Mouse (Mus musculus): ENCODE data around the gene Lims1. TPM values are rescaled to one million over a fixed set of nuclear protein-coding genes. Genes with fewer than 3 reads are reported as not detected.

Gene Lims1
- polyA plus RNA-seq, 1 experiment = 11.4 TPM

DNA sequence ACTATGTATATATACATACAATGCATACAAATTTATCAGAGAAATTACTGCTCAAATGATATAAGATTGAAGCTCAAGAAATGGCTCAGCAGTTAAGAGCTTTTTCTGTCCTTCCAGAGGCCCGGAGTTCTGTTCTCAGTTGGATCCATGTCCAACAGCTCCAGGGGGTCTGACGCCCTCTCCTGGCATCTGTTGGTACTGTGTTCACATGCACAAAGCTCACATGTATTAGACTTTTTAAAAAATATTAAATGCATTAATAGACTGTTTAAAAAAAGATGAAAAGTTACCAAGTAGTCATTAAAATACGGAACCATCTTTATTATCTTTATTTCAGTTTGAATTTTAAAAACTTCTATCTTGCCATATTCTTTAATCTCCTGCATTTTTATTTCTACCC, 65.4 kb downstream of the Lims1 start:
- no peaks in the 10 kb centered on the region for H3K27me3 ChIP-seq (ENCODE audit: control insufficient read depth, insufficient read depth, low read length)
- 94% methylated on average over 3 of the region's 3 CpGs for WGBS
- no peak for DNase-seq (ENCODE audit: low read depth in 1 of 2, low spot score in 2 of 2)
- H3K27ac ChIP-seq (ENCODE audit: insufficient read depth, low read length) = no peak overlapping the region
- peaks cover 8% of the 10 kb centered on the region; the same call in 1 of the 2 replicates for H3K4me1 ChIP-seq (ENCODE audit: control insufficient read depth, insufficient read depth, insufficient read length)
- TF ChIP-seq POLR2A (IDR thresholded peaks at IDR 0.05; ENCODE audit: low read depth, low read length) = no peak
- TF ChIP-seq CTCF (IDR thresholded peaks at IDR 0.05; ENCODE audit: extremely low read depth, insufficient read depth, insufficient read length, insufficient replicate concordance) = peak; percentile 3; the same call in 1 of the 2 replicates
- no peak overlapping the region for H3K4me3 ChIP-seq (ENCODE audit: extremely low read depth, insufficient read depth, insufficient read length)
- H3K36me3 ChIP-seq (ENCODE audit: control insufficient read depth, insufficient read depth, low read length) = no peaks in the 10 kb centered on the region

DNA sequence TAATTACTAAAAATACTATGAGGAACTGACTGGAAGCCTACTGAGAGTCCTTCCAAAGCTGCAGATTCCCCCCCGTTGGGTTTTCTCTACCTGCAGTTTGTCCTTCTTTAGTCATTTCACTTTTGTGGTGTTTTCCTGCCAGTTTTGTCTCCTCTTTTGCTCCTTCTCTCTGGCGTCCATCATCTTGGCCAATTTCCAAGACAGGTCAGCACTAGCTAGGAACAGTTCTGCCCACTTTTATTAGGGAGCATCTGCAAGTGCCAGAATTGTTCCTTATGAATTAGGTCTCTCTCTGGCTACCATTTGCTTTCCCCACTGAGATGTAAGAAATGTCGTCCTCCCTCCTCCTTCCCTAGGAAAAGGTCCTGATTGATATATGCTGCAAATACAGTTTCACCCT, 65.9 kb downstream of the Lims1 start:
- TF ChIP-seq POLR2A (IDR thresholded peaks at IDR 0.05; ENCODE audit: low read depth, low read length) = no peak
- no peak for TF ChIP-seq CTCF (IDR thresholded peaks at IDR 0.05; ENCODE audit: extremely low read depth, insufficient read depth, insufficient read length, insufficient replicate concordance)
- 70% methylated on average over 3 of the region's 3 CpGs for WGBS
- Histone ChIP-seq H3K4me3 (ENCODE audit: extremely low read depth, insufficient read depth, insufficient read length) (no peak overlapping the region), H3K36me3 (ENCODE audit: control insufficient read depth, insufficient read depth, low read length) (no peaks in the 10 kb centered on the region), H3K27ac (ENCODE audit: insufficient read depth, low read length) (no peak overlapping the region), H3K4me1 (ENCODE audit: control insufficient read depth, insufficient read depth, insufficient read length) (peaks cover 7% of the 10 kb centered on the region; the same call in 1 of the 2 replicates), H3K27me3 (ENCODE audit: control insufficient read depth, insufficient read depth, low read length) (no peaks in the 10 kb centered on the region)
- no peak for DNase-seq (ENCODE audit: low read depth in 1 of 2, low spot score in 2 of 2)

DNA sequence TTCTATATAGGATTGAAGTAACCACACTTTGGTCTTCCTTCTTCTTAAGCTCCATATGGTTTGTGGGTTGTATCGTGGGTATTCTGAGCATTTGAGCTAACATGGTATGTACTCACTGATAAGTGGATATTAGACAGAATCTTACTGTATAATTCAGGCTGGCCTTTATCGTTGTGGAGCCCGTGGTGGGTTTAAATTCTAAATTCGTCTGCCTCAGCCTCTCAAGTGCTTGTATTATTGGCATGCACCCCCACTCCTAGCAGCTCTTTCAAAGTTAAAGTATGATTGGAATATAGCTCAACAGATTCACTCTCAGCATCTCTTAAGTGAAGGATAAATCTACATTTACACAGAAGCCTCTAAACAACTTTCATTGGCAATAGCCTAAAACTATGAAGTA, 69.2 kb downstream of the Lims1 start:
- Histone ChIP-seq H3K4me1 (ENCODE audit: control insufficient read depth, insufficient read depth, insufficient read length) (peaks cover 9% of the 10 kb centered on the region; the same call in 1 of the 2 replicates), H3K36me3 (ENCODE audit: control insufficient read depth, insufficient read depth, low read length) (0 out of 2 replicates have a peak, but pooled peaks cover 1% of the 10 kb centered on the region), H3K27me3 (ENCODE audit: control insufficient read depth, insufficient read depth, low read length) (no peaks in the 10 kb centered on the region), H3K4me3 (ENCODE audit: extremely low read depth, insufficient read depth, insufficient read length) (no peak overlapping the region), H3K27ac (ENCODE audit: insufficient read depth, low read length) (no peak overlapping the region)
- TF ChIP-seq POLR2A (IDR thresholded peaks at IDR 0.05; ENCODE audit: low read depth, low read length) (no peak), CTCF (IDR thresholded peaks at IDR 0.05; ENCODE audit: extremely low read depth, insufficient read depth, insufficient read length, insufficient replicate concordance) (no peak)
- DNase-seq (ENCODE audit: low read depth in 1 of 2, low spot score in 2 of 2) = no peak
- WGBS = 42% methylated on average over 4 of the region's 4 CpGs

DNA sequence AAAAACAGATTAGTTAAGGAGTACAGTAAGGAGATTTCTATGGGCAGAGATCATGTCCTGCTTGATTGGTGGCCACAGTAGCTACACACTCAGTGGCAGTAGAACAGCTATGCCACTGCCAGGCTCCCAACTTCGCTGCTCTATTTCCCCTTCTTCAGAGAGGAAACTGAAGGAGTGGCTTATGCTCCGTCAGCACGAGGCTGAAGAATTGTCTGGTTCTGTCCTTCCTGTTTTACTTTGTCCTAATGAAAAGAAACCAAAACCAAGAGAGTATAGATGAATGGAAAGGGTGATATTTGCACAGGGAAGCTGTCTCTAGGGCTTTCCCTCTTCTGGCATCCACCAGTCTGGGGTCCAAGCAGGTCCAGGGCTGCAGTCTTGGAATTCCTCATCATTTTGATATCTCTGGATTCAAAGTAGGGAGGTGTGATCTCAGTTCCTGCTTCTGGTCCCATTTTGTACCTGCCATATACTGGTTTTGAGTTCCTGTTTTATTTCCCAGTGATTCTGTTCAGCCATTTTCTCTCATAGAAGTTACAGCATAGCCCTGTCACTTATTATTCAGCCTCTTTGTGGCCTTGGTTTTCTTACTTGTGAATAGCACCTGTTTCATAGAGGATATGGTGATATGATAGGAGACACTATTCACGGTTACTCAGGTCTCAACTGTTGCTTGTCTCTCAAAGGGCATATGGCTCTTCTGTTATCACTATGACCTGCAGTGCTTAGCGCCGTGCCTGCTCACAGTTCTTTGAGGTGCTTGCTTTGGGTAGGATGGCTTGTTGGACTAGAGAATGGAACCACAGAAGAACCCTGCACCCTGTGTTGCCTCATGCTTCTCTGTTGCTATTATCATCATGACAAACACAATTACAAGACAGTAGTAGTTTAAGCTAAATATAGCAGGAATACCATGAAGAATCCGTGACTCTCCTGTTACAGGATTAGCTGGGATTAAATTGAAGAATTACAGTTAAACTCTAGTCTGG, 70.1 kb downstream of the Lims1 start:
- Histone ChIP-seq H3K4me3 (ENCODE audit: extremely low read depth, insufficient read depth, insufficient read length) (peak overlapping the region; percentile 35), H3K36me3 (ENCODE audit: control insufficient read depth, insufficient read depth, low read length) (0 out of 2 replicates have a peak, but pooled peaks cover 1% of the 10 kb centered on the region), H3K27me3 (ENCODE audit: control insufficient read depth, insufficient read depth, low read length) (no peaks in the 10 kb centered on the region), H3K27ac (ENCODE audit: insufficient read depth, low read length) (peak overlapping the region; percentile 65), H3K4me1 (ENCODE audit: control insufficient read depth, insufficient read depth, insufficient read length) (peaks cover 9% of the 10 kb centered on the region; the same call in 1 of the 2 replicates)
- peak in 1 of 2 experiments; percentile 48 for DNase-seq (ENCODE audit: low read depth in 1 of 2, low spot score in 2 of 2)
- no peak for TF ChIP-seq CTCF (IDR thresholded peaks at IDR 0.05; ENCODE audit: extremely low read depth, insufficient read depth, insufficient read length, insufficient replicate concordance)
- no peak for TF ChIP-seq POLR2A (IDR thresholded peaks at IDR 0.05; ENCODE audit: low read depth, low read length)
- 44% methylated on average over 7 of the region's 7 CpGs for WGBS

DNA sequence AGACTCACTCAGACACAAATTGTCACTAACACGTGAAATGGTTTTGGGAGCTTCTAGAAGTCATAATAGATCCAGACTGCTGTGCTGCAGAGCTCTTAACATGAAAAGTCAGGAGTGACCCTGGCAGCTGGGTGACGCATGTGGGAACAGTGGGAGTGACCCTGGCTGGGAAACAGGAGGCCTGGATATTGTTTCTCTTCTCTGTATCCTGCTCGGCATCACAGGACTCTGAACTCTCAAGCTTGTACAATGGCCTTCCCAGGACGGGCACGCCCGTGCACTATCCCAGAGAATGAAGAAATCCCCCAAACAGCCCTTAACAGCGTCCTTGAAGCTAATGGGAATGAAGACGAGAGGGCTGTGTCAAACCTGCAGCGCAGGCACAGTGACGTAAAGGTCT, 70.9 kb downstream of the Lims1 start:
- Histone ChIP-seq H3K27me3 (ENCODE audit: control insufficient read depth, insufficient read depth, low read length) (no peaks in the 10 kb centered on the region), H3K4me3 (ENCODE audit: extremely low read depth, insufficient read depth, insufficient read length) (no peak overlapping the region), H3K36me3 (ENCODE audit: control insufficient read depth, insufficient read depth, low read length) (peaks cover 1% of the 10 kb centered on the region; the same call in 1 of the 2 replicates), H3K27ac (ENCODE audit: insufficient read depth, low read length) (peak overlapping the region; percentile 44; the same call in 1 of the 2 replicates), H3K4me1 (ENCODE audit: control insufficient read depth, insufficient read depth, insufficient read length) (peaks cover 9% of the 10 kb centered on the region; the same call in 1 of the 2 replicates)
- no peak for DNase-seq (ENCODE audit: low read depth in 1 of 2, low spot score in 2 of 2)
- 87% methylated on average over 10 of the region's 10 CpGs for WGBS
- no peak for TF ChIP-seq POLR2A (IDR thresholded peaks at IDR 0.05; ENCODE audit: low read depth, low read length)
- TF ChIP-seq CTCF (IDR thresholded peaks at IDR 0.05; ENCODE audit: extremely low read depth, insufficient read depth, insufficient read length, insufficient replicate concordance) = no peak

DNA sequence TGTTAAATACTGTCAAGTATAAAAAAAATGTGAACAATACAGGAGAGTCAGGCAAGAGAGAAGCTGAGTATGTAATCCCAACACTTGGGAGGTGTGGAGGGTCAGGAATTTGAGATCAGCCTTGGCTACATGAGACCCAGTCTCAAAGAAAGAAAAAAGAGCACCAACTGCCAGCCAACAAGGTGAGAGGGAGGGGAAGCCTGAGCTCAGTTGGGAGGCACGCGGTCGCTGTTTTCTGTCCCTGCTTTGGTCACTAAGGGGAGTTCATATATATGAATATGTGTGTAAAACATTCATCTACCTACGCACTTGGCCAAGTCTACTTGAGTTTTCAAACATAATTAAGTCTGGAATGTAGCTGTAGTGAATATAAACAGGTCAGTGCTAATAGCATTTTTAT, 72.0 kb downstream of the Lims1 start:
- DNase-seq (ENCODE audit: low read depth in 1 of 2, low spot score in 2 of 2) = no peak
- WGBS = 91% methylated on average over 4 of the region's 4 CpGs
- H3K4me3 ChIP-seq (ENCODE audit: extremely low read depth, insufficient read depth, insufficient read length) = no peak overlapping the region
- no peak for TF ChIP-seq CTCF (IDR thresholded peaks at IDR 0.05; ENCODE audit: extremely low read depth, insufficient read depth, insufficient read length, insufficient replicate concordance)
- peaks cover 9% of the 10 kb centered on the region; the same call in 1 of the 2 replicates for H3K4me1 ChIP-seq (ENCODE audit: control insufficient read depth, insufficient read depth, insufficient read length)
- no peaks in the 10 kb centered on the region for H3K27me3 ChIP-seq (ENCODE audit: control insufficient read depth, insufficient read depth, low read length)
- no peak overlapping the region for H3K27ac ChIP-seq (ENCODE audit: insufficient read depth, low read length)
- H3K36me3 ChIP-seq (ENCODE audit: control insufficient read depth, insufficient read depth, low read length) = peaks cover 6% of the 10 kb centered on the region; the same call in 1 of the 2 replicates

Measured in spleen, adult 2 months (tissue).